Mouse (Mus musculus) 3T3-L1 (cell line): ENCODE measurements at regions not wholly inside any gene's neighbourhood (a gene's known extent, or its start where the extent isn't known, plus 50 kb on each side); places are given as distances from the start of the nearest gene placed in this dataset.

Experiments
- DNase-seq: peaks from one replicate; pipeline ENCODE4 v3.0.0-alpha.2; 2015; ENCODE audit warnings: low read depth, low spot score

GRCm38 (mm10) chr12:13164791-13165190 lies 84.2 kb downstream of the Ddx1 start:
- no peak for DNase-seq

GRCm38 (mm10) chr12:13161051-13161450 lies 88.0 kb downstream of the Ddx1 start:
- DNase-seq, result no peak

GRCm38 (mm10) chr12:13159346-13160055 lies 89.5 kb downstream of the Ddx1 start:
- DNase-seq, result no peak

GRCm38 (mm10) chr12:13157666-13158381 lies 91.2 kb downstream of the Ddx1 start:
- DNase-seq, result no peak

GRCm38 (mm10) chr12:13157089-13157488 lies 91.9 kb downstream of the Ddx1 start:
- no peak for DNase-seq

- DNase-seq, result peak; percentile 43
Measured at GRCm38 (mm10) chr12:13150751-13151150, 98.3 kb downstream of the Ddx1 start.

GRCm38 (mm10) chr12:13147251-13147650 lies 101.8 kb downstream of the Ddx1 start:
- DNase-seq, result no peak

- DNase-seq, result peak; percentile 71
Measured at GRCm38 (mm10) chr12:13145186-13146115, 103.6 kb downstream of the Ddx1 start.

GRCm38 (mm10) chr12:13144739-13145138 lies 104.3 kb downstream of the Ddx1 start:
- peak; percentile 41 for DNase-seq

- peak; percentile 29 for DNase-seq
Measured at GRCm38 (mm10) chr12:13140636-13141035, 108.4 kb downstream of the Ddx1 start.

- no peak for DNase-seq
Measured at GRCm38 (mm10) chr12:13139189-13139588, 109.8 kb downstream of the Ddx1 start.

- peak; percentile 49 for DNase-seq
Measured at GRCm38 (mm10) chr12:13134168-13134567, 114.8 kb downstream of the Ddx1 start.

GRCm38 (mm10) chr12:13129677-13130082 lies 119.3 kb downstream of the Ddx1 start:
- DNase-seq, result peak; percentile 60

GRCm38 (mm10) chr12:13127407-13127806 lies 121.6 kb downstream of the Ddx1 start:
- DNase-seq, result no peak

- DNase-seq, result no peak
Measured at GRCm38 (mm10) chr12:13125054-13125453, 124.0 kb downstream of the Ddx1 start.

- DNase-seq, result no peak
Measured at GRCm38 (mm10) chr12:13122282-13122681, 126.7 kb downstream of the Ddx1 start.

- DNase-seq, result no peak
Measured at GRCm38 (mm10) chr12:13120581-13120980, 128.4 kb downstream of the Ddx1 start.

GRCm38 (mm10) chr12:13119653-13120052 lies 129.4 kb downstream of the Ddx1 start:
- no peak for DNase-seq

GRCm38 (mm10) chr12:13118026-13118425 lies 131.0 kb downstream of the Ddx1 start:
- DNase-seq, result no peak

- DNase-seq, result peak; percentile 35
Measured at GRCm38 (mm10) chr12:13114341-13114740, 134.7 kb downstream of the Ddx1 start.

GRCm38 (mm10) chr12:13106931-13107330 lies 142.1 kb downstream of the Ddx1 start:
- DNase-seq, result peak; percentile 11
